Mouse (Mus musculus) cerebellum, postnatal 14 days (tissue): ENCODE results near the gene Olfr535.
"Not testable (repeated sequence)": the region's sequence is repeated elsewhere in the genome, so short reads cannot be mapped to it uniquely, and the experiment has no call there.

ENCODE experiments used
- DNase-seq, 2 experiments: peaks; one replicate each; pipeline ENCODE4 v3.0.0; 2021; ENCODE audit warnings: mixed read lengths in 2 of 2

The Olfr535 gene

DNA sequence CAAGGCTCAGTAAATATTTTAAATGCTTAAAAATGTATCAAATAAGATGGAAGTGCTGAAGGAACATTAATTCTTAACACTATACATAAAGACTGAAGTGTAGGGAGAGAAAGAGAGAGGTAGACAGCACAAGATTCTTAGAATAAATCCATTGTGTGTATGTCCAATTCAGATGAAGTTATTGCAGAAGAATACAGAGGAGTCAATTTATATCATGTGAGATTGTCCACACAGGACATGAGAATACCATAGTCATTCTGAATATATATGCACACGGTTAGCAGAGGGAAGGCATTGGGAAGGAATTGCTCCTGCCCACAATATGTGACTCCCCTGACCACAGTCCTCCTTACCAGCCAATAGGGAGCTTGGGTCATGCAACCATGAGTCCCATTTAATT lies at the start of gene Olfr535:
Olfr535 (plus strand) TSS at position 301 of the 400 bp plus-strand sequence.
- DNase-seq: no peak

- no peak for DNase-seq
These were observed 40.9 kb upstream of the Olfr535 start for GRCm38 (mm10) chr7:140443141-140443540.

GRCm38 (mm10) chr7:140463070-140463469 lies 20.9 kb upstream of the Olfr535 start, which contains the start of gene Olfr533:
TSS of gene Olfr533 (plus strand) at chr7:140463370.
- not testable (repeated sequence) for DNase-seq

GRCm38 (mm10) chr7:140477886-140478285 lies 6.1 kb upstream of the Olfr535 start:
- DNase-seq: no peak

- no peak for DNase-seq
These were observed 5.3 kb upstream of the Olfr535 start for GRCm38 (mm10) chr7:140478733-140479132.

GRCm38 (mm10) chr7:140488981-140489380 lies 5.0 kb downstream of the Olfr535 start:
- no peak for DNase-seq

- DNase-seq: no peak
These were observed 10.2 kb downstream of the Olfr535 start for GRCm38 (mm10) chr7:140494231-140494630.

DNA sequence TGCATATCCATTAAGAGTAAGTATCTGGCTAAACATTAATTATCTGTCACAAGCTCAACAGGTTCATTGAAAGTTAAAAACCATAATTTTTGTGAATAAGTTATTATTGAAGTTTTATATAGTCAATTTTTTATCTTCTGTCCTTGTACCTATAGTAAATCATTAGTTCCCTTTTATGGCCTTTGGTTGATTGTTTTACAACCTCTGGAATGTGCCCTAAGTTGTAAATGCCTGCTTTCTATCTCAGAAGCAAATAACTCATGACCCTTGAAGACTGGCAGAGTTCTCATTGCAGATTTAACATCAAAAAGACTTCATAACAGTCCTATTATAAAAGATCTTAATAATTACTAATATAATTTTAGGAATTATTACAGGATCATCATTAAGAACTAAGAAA lies 10.7 kb downstream of the Olfr535 start:
- DNase-seq: no peak

- peak; percentile 20 to 52 for DNase-seq
These were observed 23.5 kb downstream of the Olfr535 start, which contains the start of gene Olfr536 for GRCm38 (mm10) chr7:140507346-140508021. TSS of gene Olfr536 (minus strand) at chr7:140507396.

- no peak for DNase-seq
These were observed 55.7 kb downstream of the Olfr535 start for GRCm38 (mm10) chr7:140539746-140540145.
